Comparison of ENCODE assay signal across 8 mouse cellular contexts in genomic region chr12:101102648-101103047, GRCm38 (mm10). TPM values are rescaled to one million over a fixed set of nuclear protein-coding genes. Genes with fewer than 3 reads are reported as not detected.
DNase-seq lines count a peak whose midpoint lies in the region; ATAC-seq and TF ChIP-seq lines count a peak whose summit lies in the region.

No protein-coding gene starts in this region.

- TF ChIP-seq CTCF in CH12.LX (conservative IDR thresholded peaks at IDR 0.05 in 1 of 2, IDR thresholded peaks at IDR 0.05 in 1 of 2; ENCODE audit: low read depth in 2 of 2, low read length in 2 of 2) = peak in 1 of 2 experiments; percentile 65; a peak in 3 of 4 replicates

- TF ChIP-seq RAD21 in CH12.LX (IDR thresholded peaks at IDR 0.05; ENCODE audit: low read depth, low read length) = peak; percentile 47

- H3K9me3 ChIP-seq in hindbrain, embryonic 10.5 days = peaks cover 11% of the 10 kb centered on the region; the same call in 1 of the 2 replicates
- H3K9me3 ChIP-seq in hindbrain, embryonic 16.5 days (ENCODE audit: control insufficient read depth, low read length) = peaks cover 2% of the 10 kb centered on the region; the same call in 1 of the 2 replicates
- H3K9me3 ChIP-seq in CH12.LX (replicated peaks; ENCODE audit: low read length) = peaks cover 5% of the 10 kb centered on the region
- peaks cover 4% of the 10 kb centered on the region; the same call in 1 of the 2 replicates for H3K9me3 ChIP-seq in liver, embryonic 13.5 days (replicated peaks)
- no peaks in the 10 kb centered on the region for H3K9me3 ChIP-seq in hindbrain, embryonic 14.5 days (ENCODE audit: control insufficient read depth, low read length)

- no peak for TF ChIP-seq POLR2A in CH12.LX (IDR thresholded peaks at IDR 0.05; ENCODE audit: low read depth, low read length)

- no peak overlapping the region for H3K4me2 ChIP-seq in hindbrain, embryonic 16.5 days (ENCODE audit: low read length)
- no peak overlapping the region for H3K4me2 ChIP-seq in CH12.LX (ENCODE audit: insufficient read depth, low read depth, poor library complexity, severe bottlenecking)
- H3K4me2 ChIP-seq in liver, embryonic 13.5 days = no peak overlapping the region
- no peak overlapping the region for H3K4me2 ChIP-seq in hindbrain, embryonic 14.5 days (replicated peaks)

- TF ChIP-seq EP300 in CH12.LX (IDR thresholded peaks at IDR 0.05; ENCODE audit: low read length) = no peak

- no peak overlapping the region for H3K9ac ChIP-seq in hindbrain, embryonic 16.5 days (ENCODE audit: low read depth, low read length)
- H3K9ac ChIP-seq in CH12.LX (ENCODE audit: insufficient read depth, low read depth) = no peak overlapping the region
- H3K9ac ChIP-seq in liver, embryonic 13.5 days = no peak overlapping the region
- H3K9ac ChIP-seq in hindbrain, embryonic 14.5 days = no peak overlapping the region

- no peaks in the 10 kb centered on the region for H3K27me3 ChIP-seq in hindbrain, embryonic 10.5 days (ENCODE audit: insufficient read depth, poor library complexity, severe bottlenecking)
- H3K27me3 ChIP-seq in hindbrain, embryonic 16.5 days (replicated peaks; ENCODE audit: control insufficient read depth, insufficient read depth, low read length) = no peaks in the 10 kb centered on the region
- peaks cover 13% of the 10 kb centered on the region for H3K27me3 ChIP-seq in CH12.LX (replicated peaks)
- no peaks in the 10 kb centered on the region for H3K27me3 ChIP-seq in liver, embryonic 13.5 days
- no peaks in the 10 kb centered on the region for H3K27me3 ChIP-seq in hindbrain, embryonic 14.5 days (ENCODE audit: control insufficient read depth, insufficient read depth, low read length)

- H3K36me3 ChIP-seq in hindbrain, embryonic 10.5 days = no peaks in the 10 kb centered on the region
- no peaks in the 10 kb centered on the region for H3K36me3 ChIP-seq in hindbrain, embryonic 16.5 days (ENCODE audit: control insufficient read depth, insufficient read depth, low read length)
- no peaks in the 10 kb centered on the region for H3K36me3 ChIP-seq in CH12.LX (replicated peaks in 1 of 2; ENCODE audit: control insufficient read depth in 1 of 2, insufficient read depth in 1 of 2, low read length in 1 of 2)
- no peaks in the 10 kb centered on the region for H3K36me3 ChIP-seq in liver, embryonic 13.5 days
- no peaks in the 10 kb centered on the region for H3K36me3 ChIP-seq in hindbrain, embryonic 14.5 days (replicated peaks; ENCODE audit: control insufficient read depth, insufficient read depth)

- in situ Hi-C loops in CH12.LX (cut with MboI; ENCODE audit: low pct_ligation_motif_present, low pct_unique_long_range_greater_than_20kb, low sequenced_read_pairs) = no loop called here

- no peak for ATAC-seq in hindbrain, embryonic 16.5 days
- peak; percentile 74 for ATAC-seq in liver, embryonic 13.5 days (ENCODE audit: low read depth)
- no peak for ATAC-seq in hindbrain, embryonic 14.5 days (ENCODE audit: low FRiP score)

- no peaks in the 10 kb centered on the region for H3K4me1 ChIP-seq in hindbrain, embryonic 10.5 days (replicated peaks)
- H3K4me1 ChIP-seq in hindbrain, embryonic 16.5 days (ENCODE audit: control insufficient read depth, insufficient read depth, low read depth, low read length) = no peaks in the 10 kb centered on the region
- no peaks in the 10 kb centered on the region for H3K4me1 ChIP-seq in CH12.LX (ENCODE audit: control insufficient read depth in 1 of 2, insufficient read depth in 2 of 2)
- no peaks in the 10 kb centered on the region for H3K4me1 ChIP-seq in liver, embryonic 13.5 days (replicated peaks)
- H3K4me1 ChIP-seq in hindbrain, embryonic 14.5 days (replicated peaks; ENCODE audit: control insufficient read depth, insufficient read depth, low read length) = no peaks in the 10 kb centered on the region

- H3K4me3 ChIP-seq in hindbrain, embryonic 10.5 days = no peak overlapping the region
- H3K4me3 ChIP-seq in hindbrain, embryonic 16.5 days (ENCODE audit: low read length) = no peak overlapping the region
- H3K4me3 ChIP-seq in CH12.LX (replicated peaks in 1 of 3; ENCODE audit: low read depth in 2 of 3, low read length in 2 of 3, poor library complexity in 1 of 3) = no peak overlapping the region
- H3K4me3 ChIP-seq in liver, embryonic 13.5 days (replicated peaks) = no peak overlapping the region
- H3K4me3 ChIP-seq in hindbrain, embryonic 14.5 days (replicated peaks; ENCODE audit: low read length) = no peak overlapping the region

- peak; percentile 19 for DNase-seq in hindbrain, embryonic 10.5 days (ENCODE audit: low spot score)
- DNase-seq in CH12.LX (ENCODE audit: extremely low read depth) = peak; percentile 59
- DNase-seq in c-Kit-positive CD71-positive TER-119-positive erythroid progenitor cells, embryonic 14.5 days (ENCODE audit: low spot score) = peak; percentile 42
- DNase-seq in liver, embryonic 13.5 days = peak; percentile 15
- peak; percentile 6 to 30 for DNase-seq in spleen, postnatal 36 days (ENCODE audit: low spot score in 2 of 2)
- DNase-seq in hindbrain, embryonic 14.5 days (ENCODE audit: low spot score) = no peak
- no peak for DNase-seq in cerebellum, adult 11 months

- H3K27ac ChIP-seq in hindbrain, embryonic 10.5 days = no peak overlapping the region
- no peak overlapping the region for H3K27ac ChIP-seq in hindbrain, embryonic 16.5 days (ENCODE audit: low read depth, low read length)
- no peak overlapping the region for H3K27ac ChIP-seq in CH12.LX (ENCODE audit: insufficient read depth, low read depth)
- no peak overlapping the region for H3K27ac ChIP-seq in liver, embryonic 13.5 days
- H3K27ac ChIP-seq in hindbrain, embryonic 14.5 days = no peak overlapping the region

- dilution Hi-C loops in CH12.LX (cut with MboI; ENCODE audit: extremely low pct_ligation_motif_present, extremely low pct_unique_long_range_greater_than_20kb, low sequenced_read_pairs) = no loop called here

- WGBS in hindbrain, embryonic 10.5 days = 73% methylated on average over 3 of the region's 3 CpGs
- 80% methylated on average over 3 of the region's 3 CpGs for WGBS in hindbrain, embryonic 16.5 days
- 56% methylated on average over 3 of the region's 3 CpGs for WGBS in liver, embryonic 13.5 days (ENCODE audit: insufficient replicate concordance)
- WGBS in hindbrain, embryonic 14.5 days = 80% methylated on average over 3 of the region's 3 CpGs

- no peaks in the 10 kb centered on the region for H3K79me2 ChIP-seq in CH12.LX (replicated peaks; ENCODE audit: control insufficient read depth, extremely low read depth, insufficient read depth, poor library complexity, severe bottlenecking)

TF ChIP-seq in CH12.LX, 34 proteins besides CTCF, POLR2A, EP300 and RAD21:
- no peak for TF ChIP-seq E2F4 (IDR thresholded peaks at IDR 0.05; ENCODE audit: insufficient replicate concordance, low read depth, low read length)
- TF ChIP-seq KAT2A (IDR thresholded peaks at IDR 0.05; ENCODE audit: insufficient replicate concordance, low read length) = no peak
- peak; percentile 37 for TF ChIP-seq SMC3 (IDR thresholded peaks at IDR 0.05; ENCODE audit: low read depth, low read length)
- no peak for TF ChIP-seq CHD2 (IDR thresholded peaks at IDR 0.05; ENCODE audit: low read length)
- TF ChIP-seq BHLHE40 (IDR thresholded peaks at IDR 0.05; ENCODE audit: low read depth, low read length) = peak; percentile 36

RNA-seq across cellular contexts. Expression of gene Ppp4r3a, which starts 19.1 kb away (rescaled TPM):
- 50.3 and 50.8 TPM in 2 replicates for polyA plus RNA-seq in hindbrain, embryonic 10.5 days (2016; fragmentation: Nextera tagmentation; extraction: Ambion mirVana)
- 18.9 and 20.2 TPM in 2 replicates for polyA plus RNA-seq in hindbrain, embryonic 16.5 days (2015; fragmentation: Nextera tagmentation; extraction: Ambion mirVana)
- total RNA-seq in CH12.LX (2012; rRNA removed) = 43.2 and 49.9 TPM in 2 replicates
- 68.6 and 77.5 TPM in 2 replicates for total RNA-seq in CH12.LX (2014; rRNA removed)
- 64.5 and 68.5 TPM in 2 replicates for polyA plus RNA-seq in CH12.LX (2012; ENCODE audit: insufficient read length, low read depth)
- 19.1 and 25.9 TPM in 2 replicates for polyA plus RNA-seq in liver, embryonic 13.5 days (2015; fragmentation: Nextera tagmentation; extraction: Ambion mirVana)
- polyA plus RNA-seq in hindbrain, embryonic 14.5 days (2014; fragmentation: Nextera tagmentation; extraction: Ambion mirVana) = 29.1 and 33.6 TPM in 2 replicates

Comparison
In these comparisons a context has a peak if more than half of its experiments do, and no peak if none do; other contexts are left out.
1. DNase-seq: peak in hindbrain, embryonic 10.5 days (single experiment), CH12.LX (single experiment), c-Kit-positive CD71-positive TER-119-positive erythroid progenitor cells, embryonic 14.5 days (single experiment), liver, embryonic 13.5 days (single experiment) and spleen, postnatal 36 days (2 of 2); none in hindbrain, embryonic 14.5 days (single experiment) and cerebellum, adult 11 months (single experiment).